Mouse (Mus musculus) embryonic facial prominence, embryonic 12.5 days (tissue): Measurements from ENCODE around the gene Wnt3. TPM values are rescaled to one million over a fixed set of nuclear protein-coding genes. Genes with fewer than 3 reads are reported as not detected.
A peak's percentile ranks its signal among the peaks of the same experiment; 100 is the strongest.
"Not testable (repeated sequence)": the region's sequence is repeated elsewhere in the genome, so short reads cannot be mapped to it uniquely, and the experiment has no call there.

Experiments
- ATAC-seq: fragments of 200-750 bp; cut with Nextera tagmentation; 2 replicates; pipeline ENCODE4 v1.8.0; 2017; ENCODE audit not compliant: insufficient number of reproducible peaks, insufficient read depth, low FRiP score, low TSS enrichment
- H3K27ac ChIP-seq: fragments of 300-500 bp; sonication (generic); 2 replicates; pipeline ENCODE4 v1.5.1; 2016; ENCODE audit warnings: mild to moderate bottlenecking
- H3K27me3 ChIP-seq: fragments of 300-500 bp; sonication (generic); 2 replicates; pipeline ENCODE4 v1.6.1; 2016; ENCODE audit warnings: mild to moderate bottlenecking, moderate library complexity
- H3K36me3 ChIP-seq: fragments of 300-500 bp; sonication (generic); 2 replicates; pipeline ENCODE4 v1.6.1; 2016; ENCODE audit warnings: mild to moderate bottlenecking
- H3K4me1 ChIP-seq: fragments of 300-500 bp; sonication (generic); 2 replicates; pipeline ENCODE4 v1.6.1; 2016
- H3K4me2 ChIP-seq: fragments of 300-500 bp; sonication (generic); replicated peaks from 2 replicates; pipeline ENCODE4 v1.6.1; 2016; ENCODE audit warnings: mild to moderate bottlenecking, moderate library complexity
- H3K4me3 ChIP-seq: fragments of 300-500 bp; sonication (generic); 2 replicates; pipeline ENCODE4 v1.5.1; 2016; ENCODE audit warnings: mild to moderate bottlenecking
- H3K9ac ChIP-seq: fragments of 300-500 bp; sonication (generic); 2 replicates; pipeline ENCODE4 v1.6.1; 2016; ENCODE audit warnings: mild to moderate bottlenecking, moderate library complexity
- H3K9me3 ChIP-seq: fragments of 300-500 bp; sonication (generic); 2 replicates; pipeline ENCODE4 v1.6.1; 2016; ENCODE audit warnings: mild to moderate bottlenecking, moderate library complexity
- WGBS: fragments of 180-500 bp; shearing (Covaris S2); methylation state at CpG from one replicate; pipeline ENCODE4 v1.1.7; 2016; 5-methylcytosine and 5-hydroxymethylcytosine counted together
- polyA plus RNA-seq: library from polyadenylated mRNA; unstranded; fragments of >200 nt; fragmentation: Nextera tagmentation; extraction: Ambion mirVana; gene quantifications from 2 replicates; pipeline ENCODE4 v1.2.1, GENCODE M21; 2016

The Wnt3 gene
- polyA plus RNA-seq, 1 experiment from 2014 or later: 6.1 TPM

DNA sequence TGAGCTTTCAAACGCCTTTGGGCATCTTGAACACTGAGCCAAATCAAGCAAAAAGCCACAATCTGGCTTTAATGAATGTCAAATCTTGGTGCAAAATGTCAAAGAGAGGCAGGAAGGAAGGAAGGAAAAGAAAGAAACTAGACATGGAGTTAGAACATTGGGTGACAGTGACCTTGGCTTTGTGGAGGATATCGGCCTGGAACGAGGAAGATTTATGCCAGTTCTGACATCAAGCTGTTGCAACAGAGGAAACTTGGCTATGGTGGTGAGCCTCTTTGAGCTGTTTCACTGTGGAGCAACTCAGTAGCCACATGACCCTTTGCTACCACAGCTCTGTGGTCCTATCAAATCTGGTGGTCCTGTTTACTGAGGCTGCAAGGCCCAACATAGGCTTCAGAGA is 23.3 kb upstream of the Wnt3 start:
- 61% methylated on average over 3 of the region's 3 CpGs for WGBS
- peaks cover 11% of the 10 kb centered on the region for H3K4me1 ChIP-seq
- H3K9ac ChIP-seq: no peak overlapping the region
- no peaks in the 10 kb centered on the region for H3K36me3 ChIP-seq
- H3K4me2 ChIP-seq: no peak overlapping the region
- peaks cover 85% of the 10 kb centered on the region for H3K27me3 ChIP-seq
- no peak overlapping the region for H3K4me3 ChIP-seq
- no peaks in the 10 kb centered on the region for H3K9me3 ChIP-seq
- ATAC-seq: no peak
- no peak overlapping the region for H3K27ac ChIP-seq

DNA sequence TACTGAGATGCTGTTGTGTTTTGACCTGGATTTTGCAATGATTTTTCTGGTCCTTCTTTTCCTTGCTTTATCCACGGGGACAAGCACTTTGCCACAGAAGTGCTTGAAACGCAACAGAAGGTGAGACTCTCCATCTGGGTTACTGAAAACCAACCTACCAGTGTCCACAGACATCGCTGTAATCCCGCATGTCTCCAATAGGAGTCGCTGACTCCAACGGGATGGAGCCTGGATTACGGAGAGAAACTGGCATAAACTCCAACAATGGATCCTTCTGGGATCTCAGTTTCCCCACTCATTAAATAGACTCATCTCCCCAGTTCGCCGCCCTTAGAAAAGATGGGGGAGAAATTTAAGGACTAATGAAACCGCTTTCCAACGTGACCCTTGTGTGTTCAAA is 15.9 kb upstream of the Wnt3 start:
- H3K27ac ChIP-seq: no peak overlapping the region
- no peak overlapping the region for H3K4me3 ChIP-seq
- 0 out of 2 replicates have a peak, but pooled peaks cover 2% of the 10 kb centered on the region for H3K9me3 ChIP-seq
- no peak overlapping the region for H3K9ac ChIP-seq
- WGBS: 51% methylated on average over 11 of the region's 11 CpGs
- ATAC-seq: no peak
- H3K4me2 ChIP-seq: no peak overlapping the region
- no peaks in the 10 kb centered on the region for H3K36me3 ChIP-seq
- peaks cover 18% of the 10 kb centered on the region for H3K27me3 ChIP-seq
- no peaks in the 10 kb centered on the region for H3K4me1 ChIP-seq

DNA sequence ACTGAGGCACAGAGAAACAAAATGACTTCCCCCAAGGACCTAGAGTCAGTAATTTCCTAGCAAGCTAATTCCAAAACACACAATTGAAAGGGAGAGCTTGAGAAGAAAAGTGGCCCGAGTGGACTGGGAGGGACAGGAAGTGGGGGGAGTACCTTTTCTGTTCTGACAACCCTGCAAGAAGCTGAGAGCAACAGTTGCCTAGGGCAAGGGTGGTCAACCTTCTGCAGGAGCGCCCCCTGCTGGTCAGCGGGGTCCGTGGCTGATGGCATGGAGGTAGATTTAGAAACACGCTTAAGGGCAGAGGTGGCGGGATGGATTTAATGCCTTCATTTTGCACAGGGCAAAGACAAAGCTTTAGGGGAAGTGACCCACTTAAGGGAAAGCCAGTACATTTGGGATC is 15.2 kb upstream of the Wnt3 start:
- H3K9ac ChIP-seq: no peak overlapping the region
- H3K4me2 ChIP-seq: no peak overlapping the region
- H3K27me3 ChIP-seq: peaks cover 12% of the 10 kb centered on the region
- no peak overlapping the region for H3K27ac ChIP-seq
- H3K4me1 ChIP-seq: no peaks in the 10 kb centered on the region
- ATAC-seq: no peak
- no peaks in the 10 kb centered on the region for H3K36me3 ChIP-seq
- H3K4me3 ChIP-seq: no peak overlapping the region
- 5% methylated on average over 6 of the region's 6 CpGs for WGBS
- H3K9me3 ChIP-seq: 0 out of 2 replicates have a peak, but pooled peaks cover 2% of the 10 kb centered on the region

DNA sequence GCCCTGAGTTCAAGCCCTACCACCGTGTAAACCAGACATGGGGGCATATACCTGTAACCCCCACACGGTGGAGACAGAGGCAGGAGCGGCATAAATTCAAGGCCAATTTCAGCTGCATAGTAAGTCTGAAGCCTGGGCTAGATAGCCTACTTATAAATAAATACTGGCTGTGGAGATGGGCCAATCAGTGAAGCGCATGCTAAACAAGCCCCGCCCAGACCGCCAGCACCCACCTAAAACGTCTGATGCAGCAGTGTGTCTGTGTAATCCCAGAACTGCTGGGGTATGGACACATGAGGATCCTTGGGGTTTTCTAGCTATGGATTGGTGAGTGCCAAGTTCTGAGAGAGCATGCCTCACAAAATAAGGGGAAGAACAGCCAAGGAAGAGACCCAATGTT is 13.8 kb upstream of the Wnt3 start:
- 51% methylated on average over 7 of the region's 7 CpGs for WGBS
- no peak overlapping the region for H3K4me3 ChIP-seq
- H3K36me3 ChIP-seq: no peaks in the 10 kb centered on the region
- no peak overlapping the region for H3K27ac ChIP-seq
- no peak for ATAC-seq
- H3K4me1 ChIP-seq: no peaks in the 10 kb centered on the region
- peaks cover 4% of the 10 kb centered on the region; the same call in 1 of the 2 replicates for H3K27me3 ChIP-seq
- H3K9ac ChIP-seq: no peak overlapping the region
- H3K9me3 ChIP-seq: 0 out of 2 replicates have a peak, but pooled peaks cover 2% of the 10 kb centered on the region
- H3K4me2 ChIP-seq: no peak overlapping the region

DNA sequence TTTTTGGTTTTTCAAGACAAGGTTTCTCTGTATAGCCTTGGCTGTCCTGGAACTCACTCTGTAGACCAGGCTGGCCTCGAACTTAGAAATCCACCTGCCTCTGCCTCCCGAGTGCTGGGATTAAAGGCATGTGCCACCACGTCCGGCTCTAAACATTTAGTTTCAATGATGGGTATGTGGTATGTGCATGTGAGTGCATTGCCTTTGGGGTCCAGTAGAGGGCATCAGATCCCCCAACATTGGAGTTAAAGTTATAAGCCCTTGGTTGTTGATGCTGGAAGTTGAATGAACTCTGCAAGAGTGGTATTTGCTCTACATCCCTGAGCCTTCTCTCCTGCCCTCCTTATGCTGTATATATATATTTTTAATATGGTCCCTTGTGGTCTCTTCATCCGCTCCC is 13.1 kb upstream of the Wnt3 start:
- H3K27me3 ChIP-seq, ATAC-seq, H3K36me3 ChIP-seq, H3K4me3 ChIP-seq, H3K27ac ChIP-seq, H3K4me1 ChIP-seq, H3K9me3 ChIP-seq, H3K4me2 ChIP-seq, H3K9ac ChIP-seq: not testable (repeated sequence)
- WGBS: 84% methylated on average over 5 of the region's 5 CpGs

DNA sequence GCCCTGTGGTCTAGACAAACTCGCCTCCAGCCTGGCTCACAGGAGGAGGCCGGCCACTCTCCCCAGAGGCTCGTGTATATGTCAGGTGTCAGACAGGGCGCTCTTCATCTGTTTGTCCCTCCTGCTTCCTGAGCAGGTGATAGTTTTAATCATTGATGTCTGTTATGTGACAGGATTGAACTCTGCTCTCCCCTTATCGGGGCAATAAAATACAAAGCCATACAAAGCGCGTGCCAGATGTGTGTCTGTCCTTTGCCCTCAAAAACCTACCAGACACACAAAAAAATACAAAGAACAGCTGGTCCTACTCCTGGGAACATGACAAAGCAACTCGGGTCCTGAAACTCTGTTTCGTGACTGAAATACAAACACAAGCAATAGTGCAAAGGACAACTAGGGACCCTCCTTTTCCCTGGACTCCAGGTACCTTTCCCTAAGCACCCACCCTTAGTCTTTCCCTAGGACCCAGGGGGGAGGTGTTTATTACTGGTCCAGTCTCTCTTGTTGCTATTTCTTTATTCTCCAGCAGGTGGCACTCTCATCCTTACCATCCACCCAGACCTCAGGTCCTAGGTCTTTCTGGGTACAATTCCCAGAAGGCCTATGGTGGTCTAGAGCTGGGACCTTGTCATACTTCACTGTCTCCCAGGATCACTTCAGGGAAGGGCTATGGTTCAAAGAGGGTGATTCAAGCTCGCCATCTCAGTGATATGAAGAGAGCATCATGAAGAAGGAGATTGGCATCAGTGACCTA is 10.4 kb upstream of the Wnt3 start:
- ATAC-seq: no peak
- no peak overlapping the region for H3K4me3 ChIP-seq
- no peak overlapping the region for H3K4me2 ChIP-seq
- H3K9ac ChIP-seq: no peak overlapping the region
- no peaks in the 10 kb centered on the region for H3K36me3 ChIP-seq
- H3K9me3 ChIP-seq: 0 out of 2 replicates have a peak, but pooled peaks cover 2% of the 10 kb centered on the region
- H3K27me3 ChIP-seq: peaks cover 23% of the 10 kb centered on the region
- H3K4me1 ChIP-seq: 0 out of 2 replicates have a peak, but pooled peaks cover 3% of the 10 kb centered on the region
- no peak overlapping the region for H3K27ac ChIP-seq
- 31% methylated on average over 10 of the region's 10 CpGs for WGBS

DNA sequence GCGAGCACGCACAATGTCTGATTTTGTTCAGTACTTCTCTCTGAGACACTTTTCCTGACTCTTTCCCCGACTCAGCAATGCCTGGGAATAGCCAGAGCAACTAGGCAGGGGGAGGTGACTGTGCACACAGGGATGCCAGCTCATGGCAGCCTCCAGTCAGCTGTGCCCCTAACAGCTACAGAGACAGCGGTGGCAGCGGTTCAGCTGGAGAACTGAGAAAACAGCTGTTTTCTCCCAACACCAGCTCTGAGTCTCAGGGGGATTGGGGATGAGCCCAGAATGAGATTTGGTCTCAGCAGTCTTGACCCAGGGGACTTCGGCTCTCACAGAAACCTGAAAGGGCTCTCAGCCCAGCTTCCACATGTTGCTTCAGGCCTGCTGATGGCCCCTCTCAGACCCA is 9.3 kb upstream of the Wnt3 start:
- Histone ChIP-seq H3K9ac (no peak overlapping the region), H3K27me3 (peaks cover 29% of the 10 kb centered on the region), H3K4me1 (0 out of 2 replicates have a peak, but pooled peaks cover 3% of the 10 kb centered on the region), H3K4me2 (no peak overlapping the region), H3K9me3 (0 out of 2 replicates have a peak, but pooled peaks cover 2% of the 10 kb centered on the region), H3K27ac (no peak overlapping the region), H3K4me3 (no peak overlapping the region), H3K36me3 (no peaks in the 10 kb centered on the region)
- 53% methylated on average over 6 of the region's 6 CpGs for WGBS
- no peak for ATAC-seq

DNA sequence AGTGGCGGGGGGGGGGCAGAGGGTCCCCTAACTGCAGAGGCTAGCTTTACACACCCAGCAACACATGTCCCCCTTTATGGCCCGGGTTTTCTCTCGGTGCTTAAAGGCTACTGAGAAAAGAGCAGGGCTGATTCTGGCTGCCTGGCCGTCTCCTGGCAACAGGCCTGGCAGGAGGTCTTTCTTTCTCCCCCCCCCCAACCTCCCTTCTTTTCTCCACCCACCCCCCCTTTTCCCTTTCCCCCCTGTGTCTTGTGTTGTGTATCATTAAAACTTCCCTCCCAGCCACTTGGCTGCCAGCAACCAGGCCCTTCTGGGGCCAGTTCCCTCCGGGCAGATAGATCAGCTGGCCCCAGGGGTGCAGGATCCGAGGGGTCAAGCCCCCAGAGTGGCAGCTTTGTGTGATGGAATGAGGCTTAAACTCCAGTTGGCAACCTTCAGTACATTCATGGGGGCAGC is 8.4 kb upstream of the Wnt3 start:
- H3K27me3 ChIP-seq: peaks cover 39% of the 10 kb centered on the region
- no peak overlapping the region for H3K4me2 ChIP-seq
- H3K4me3 ChIP-seq: no peak overlapping the region
- H3K4me1 ChIP-seq: 0 out of 2 replicates have a peak, but pooled peaks cover 3% of the 10 kb centered on the region
- 0 out of 2 replicates have a peak, but pooled peaks cover 2% of the 10 kb centered on the region for H3K9me3 ChIP-seq
- no peak overlapping the region for H3K9ac ChIP-seq
- no peak for ATAC-seq
- 6% methylated on average over 5 of the region's 6 CpGs for WGBS
- no peak overlapping the region for H3K27ac ChIP-seq
- H3K36me3 ChIP-seq: no peaks in the 10 kb centered on the region

DNA sequence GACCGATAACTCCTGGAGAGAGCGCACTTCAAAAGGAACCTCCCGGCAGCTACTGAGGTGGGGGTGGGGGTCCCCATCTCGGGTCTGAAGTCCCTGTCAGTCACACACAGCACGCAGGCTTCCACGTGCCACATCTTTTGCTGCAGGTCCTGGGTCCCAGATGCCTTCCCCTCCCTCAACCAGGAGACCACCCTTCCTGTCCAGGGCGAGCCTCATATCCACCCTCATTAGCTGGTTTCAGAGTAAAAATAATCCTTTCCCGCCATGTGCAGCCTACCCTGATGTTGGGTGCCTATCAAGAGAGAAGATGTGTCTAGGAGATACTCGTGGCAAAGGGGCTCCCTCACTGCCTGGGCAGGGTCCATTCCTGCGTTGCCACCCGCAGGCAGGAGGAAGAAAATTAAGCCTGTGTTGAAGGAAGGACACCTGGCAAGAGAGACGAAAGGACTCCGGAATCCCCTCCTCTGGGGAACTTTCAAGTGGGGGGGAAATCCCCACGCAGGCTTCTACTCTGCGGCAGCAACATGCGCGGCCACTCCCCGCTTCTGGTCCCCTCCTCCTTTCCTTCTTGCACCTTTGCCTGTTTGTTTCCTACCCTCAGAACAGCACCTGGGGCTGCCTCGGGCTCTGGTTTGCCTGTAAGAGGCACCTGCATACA is 2.7 kb upstream of the Wnt3 start:
- H3K36me3 ChIP-seq: no peaks in the 10 kb centered on the region
- no peak overlapping the region for H3K4me2 ChIP-seq
- no peak overlapping the region for H3K4me3 ChIP-seq
- under 1% methylated on average over 19 of the region's 19 CpGs for WGBS
- H3K27ac ChIP-seq: no peak overlapping the region
- no peak for ATAC-seq
- H3K9me3 ChIP-seq: no peaks in the 10 kb centered on the region
- H3K9ac ChIP-seq: no peak overlapping the region
- peaks cover 15% of the 10 kb centered on the region for H3K4me1 ChIP-seq
- peaks cover 93% of the 10 kb centered on the region for H3K27me3 ChIP-seq

DNA sequence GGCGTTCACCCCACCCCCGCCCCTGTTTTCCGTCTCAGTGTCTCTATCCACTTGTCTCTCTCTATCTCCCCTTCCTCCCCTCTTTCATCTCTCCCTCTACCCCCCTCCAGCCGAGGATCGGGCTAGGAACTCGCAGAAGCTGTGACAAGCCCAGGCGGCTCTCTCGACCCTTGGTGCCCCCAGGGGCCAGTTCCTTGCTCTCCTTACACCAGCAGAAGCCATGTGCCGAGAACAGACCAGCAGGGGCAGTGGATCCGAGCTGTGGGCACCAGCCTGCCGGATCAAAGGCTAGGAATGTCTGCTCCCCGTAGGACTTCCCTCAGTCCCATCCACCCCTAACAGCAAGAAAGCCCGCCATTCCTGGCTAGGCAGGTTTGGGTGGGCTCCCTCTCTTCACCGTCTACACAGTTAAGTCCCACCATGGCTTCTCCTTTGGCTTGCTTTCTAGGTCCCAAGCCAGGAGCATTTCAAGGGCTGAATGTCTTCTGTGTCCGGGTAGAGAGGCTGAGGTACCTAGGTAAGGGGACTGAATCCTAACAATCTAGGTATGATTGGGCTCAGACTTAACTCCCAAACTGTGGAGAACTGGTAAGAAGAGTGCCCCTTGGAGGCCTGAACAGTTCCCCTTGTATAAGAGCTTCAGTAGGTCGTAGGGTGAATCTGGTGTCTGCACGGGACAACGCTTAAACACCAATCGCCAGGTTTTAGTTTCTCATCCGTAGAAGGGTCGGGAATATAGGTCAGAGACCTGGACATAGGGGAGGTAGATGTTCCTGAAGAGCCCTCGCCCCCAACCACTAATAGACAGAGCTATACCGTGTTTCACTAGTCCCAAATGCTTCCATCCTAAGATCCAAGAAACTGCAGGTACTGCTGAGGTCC is 1.2 kb upstream of the Wnt3 start:
- H3K36me3 ChIP-seq: no peaks in the 10 kb centered on the region
- peaks cover 97% of the 10 kb centered on the region for H3K27me3 ChIP-seq
- no peak for ATAC-seq
- no peak overlapping the region for H3K27ac ChIP-seq
- no peak overlapping the region for H3K9ac ChIP-seq
- H3K4me2 ChIP-seq: peak overlapping the region; percentile 61
- H3K9me3 ChIP-seq: no peaks in the 10 kb centered on the region
- 2% methylated on average over 23 of the region's 23 CpGs for WGBS
- H3K4me1 ChIP-seq: peaks cover 15% of the 10 kb centered on the region
- peak overlapping the region; percentile 33 for H3K4me3 ChIP-seq

DNA sequence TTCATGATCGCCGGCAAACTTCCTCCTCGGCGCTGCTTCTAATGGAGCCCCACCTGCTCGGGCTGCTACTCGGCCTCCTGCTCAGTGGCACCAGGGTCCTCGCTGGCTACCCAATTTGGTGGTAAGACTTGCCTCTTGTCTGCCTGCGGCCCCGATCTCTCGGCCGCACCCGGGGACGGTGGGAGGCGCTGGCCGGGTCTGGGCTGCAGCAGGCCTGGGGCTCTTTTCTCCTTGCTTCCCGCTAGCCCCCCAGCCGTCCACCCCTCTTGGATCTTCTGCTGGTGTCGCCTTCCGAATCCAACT is 229 bp downstream of the Wnt3 start:
- WGBS: 0% methylated on average over 19 of the region's 19 CpGs
- Histone ChIP-seq H3K4me2 (peak overlapping the region; percentile 61), H3K36me3 (no peaks in the 10 kb centered on the region), H3K27me3 (peaks cover 89% of the 10 kb centered on the region), H3K4me3 (peak overlapping the region; percentile 33), H3K27ac (no peak overlapping the region), H3K9me3 (no peaks in the 10 kb centered on the region), H3K9ac (no peak overlapping the region), H3K4me1 (peaks cover 15% of the 10 kb centered on the region)
- no peak for ATAC-seq
